Mouse (Mus musculus) CD8-positive naive resting alpha-beta T cell, adult 2 months (primary cell): ENCODE data around the gene 4930568D16Rik.
A peak's percentile ranks its signal among the peaks of the same experiment; 100 is the strongest.

ENCODE experiments used
- DNase-seq, 2 experiments: peaks; one replicate each; pipeline ENCODE4 v3.0.0; 2022; ENCODE audit warnings: low read depth in 2 of 2, low spot score in 2 of 2

4930568D16Rik gene

DNA sequence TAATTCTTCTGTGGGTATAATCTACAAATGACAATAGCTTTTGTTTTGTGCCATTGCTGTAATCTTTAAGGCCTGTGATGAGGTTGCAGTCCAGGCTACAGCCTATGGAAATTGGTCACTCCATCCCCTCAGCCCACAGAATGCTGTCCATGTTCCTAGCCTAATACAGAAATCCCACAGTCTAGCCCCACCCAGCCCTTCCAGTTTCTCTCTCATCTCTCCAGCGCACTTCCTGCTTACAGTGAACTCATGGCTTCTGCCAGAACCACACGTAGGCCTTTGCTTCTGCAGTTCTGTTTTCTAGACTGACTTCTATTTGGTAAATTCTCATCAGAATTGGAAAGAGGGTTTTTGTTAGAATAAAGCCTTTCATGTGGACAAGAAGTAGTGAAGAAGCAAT, 21.5 kb downstream of the 4930568D16Rik start:
- no peak for DNase-seq

DNA sequence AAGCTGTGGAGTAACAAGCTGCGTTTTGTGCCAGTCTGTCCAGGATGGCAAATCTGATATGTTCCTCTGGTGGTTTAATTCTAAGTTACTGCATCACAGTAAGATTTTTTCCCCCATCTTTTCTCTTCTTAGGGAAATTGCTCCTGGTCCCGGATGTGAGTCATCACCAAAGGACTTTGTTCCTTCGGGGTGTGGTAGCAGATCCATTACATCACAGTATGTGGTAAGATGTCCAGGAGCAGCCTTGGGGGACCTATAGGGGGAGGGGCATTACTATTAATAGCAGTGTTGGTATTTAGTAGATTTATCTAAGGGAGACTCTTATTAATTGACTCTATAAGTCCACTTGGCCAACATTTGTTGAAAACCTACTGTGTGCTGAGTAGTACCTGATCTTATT, 24.9 kb downstream of the 4930568D16Rik start:
- no peak for DNase-seq

DNA sequence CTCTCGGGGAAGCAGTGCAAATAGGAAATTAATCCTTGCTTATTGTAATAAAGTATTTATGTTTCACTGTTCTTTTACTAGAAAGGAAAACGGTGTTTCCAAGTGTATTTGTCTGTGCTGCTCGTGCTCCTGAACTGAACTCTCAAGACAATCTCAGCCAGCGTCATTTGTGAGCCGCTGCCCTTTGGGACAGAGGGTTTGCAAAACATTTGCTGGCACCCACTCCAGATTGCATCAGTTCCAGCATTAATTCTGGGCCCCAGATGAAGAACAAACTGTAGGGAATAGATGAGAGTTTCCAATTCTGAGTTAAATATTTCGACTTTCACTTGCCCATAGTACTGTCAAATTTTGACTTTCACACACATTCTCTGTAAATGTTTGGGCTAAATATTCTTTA, 28.8 kb downstream of the 4930568D16Rik start:
- no peak for DNase-seq

DNA sequence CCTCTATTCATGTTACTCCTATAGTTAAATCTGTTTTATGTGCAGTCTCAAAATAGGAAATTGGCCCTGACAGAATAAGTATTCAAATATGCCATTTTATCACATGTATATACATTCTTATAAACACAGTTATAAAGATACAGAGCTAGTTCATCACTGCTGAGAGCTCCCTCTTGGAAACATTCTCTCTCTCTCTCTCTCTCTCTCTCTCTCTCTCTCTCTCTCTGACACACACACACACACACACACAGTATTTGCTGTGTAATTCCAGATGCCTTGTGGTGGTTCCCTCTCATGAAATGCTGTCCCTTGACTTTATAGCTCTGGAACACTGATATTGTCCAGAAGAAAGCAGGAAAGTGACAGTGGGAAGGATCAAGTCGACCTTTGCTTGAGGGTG, 29.5 kb downstream of the 4930568D16Rik start:
- no peak for DNase-seq

DNA sequence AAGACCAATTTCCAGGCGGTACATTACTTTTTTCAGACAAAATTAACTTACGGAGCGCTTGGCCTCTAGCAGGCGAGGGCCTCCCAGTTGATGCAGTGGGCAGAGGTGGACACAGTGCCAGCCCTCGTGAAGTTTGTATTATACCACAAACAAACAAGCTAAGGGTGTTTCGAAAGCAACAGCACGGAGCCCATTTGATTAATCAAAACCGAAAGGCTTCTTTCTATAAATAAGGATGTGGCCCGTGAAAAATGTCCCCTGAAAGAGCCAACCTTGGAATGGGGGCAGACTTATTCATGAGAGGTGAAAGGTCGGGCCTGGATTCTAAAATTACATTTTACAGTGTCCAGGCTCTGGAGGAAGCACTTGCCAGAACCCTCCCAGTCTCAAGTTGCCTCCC, 30.1 kb downstream of the 4930568D16Rik start:
- DNase-seq: no peak

DNA sequence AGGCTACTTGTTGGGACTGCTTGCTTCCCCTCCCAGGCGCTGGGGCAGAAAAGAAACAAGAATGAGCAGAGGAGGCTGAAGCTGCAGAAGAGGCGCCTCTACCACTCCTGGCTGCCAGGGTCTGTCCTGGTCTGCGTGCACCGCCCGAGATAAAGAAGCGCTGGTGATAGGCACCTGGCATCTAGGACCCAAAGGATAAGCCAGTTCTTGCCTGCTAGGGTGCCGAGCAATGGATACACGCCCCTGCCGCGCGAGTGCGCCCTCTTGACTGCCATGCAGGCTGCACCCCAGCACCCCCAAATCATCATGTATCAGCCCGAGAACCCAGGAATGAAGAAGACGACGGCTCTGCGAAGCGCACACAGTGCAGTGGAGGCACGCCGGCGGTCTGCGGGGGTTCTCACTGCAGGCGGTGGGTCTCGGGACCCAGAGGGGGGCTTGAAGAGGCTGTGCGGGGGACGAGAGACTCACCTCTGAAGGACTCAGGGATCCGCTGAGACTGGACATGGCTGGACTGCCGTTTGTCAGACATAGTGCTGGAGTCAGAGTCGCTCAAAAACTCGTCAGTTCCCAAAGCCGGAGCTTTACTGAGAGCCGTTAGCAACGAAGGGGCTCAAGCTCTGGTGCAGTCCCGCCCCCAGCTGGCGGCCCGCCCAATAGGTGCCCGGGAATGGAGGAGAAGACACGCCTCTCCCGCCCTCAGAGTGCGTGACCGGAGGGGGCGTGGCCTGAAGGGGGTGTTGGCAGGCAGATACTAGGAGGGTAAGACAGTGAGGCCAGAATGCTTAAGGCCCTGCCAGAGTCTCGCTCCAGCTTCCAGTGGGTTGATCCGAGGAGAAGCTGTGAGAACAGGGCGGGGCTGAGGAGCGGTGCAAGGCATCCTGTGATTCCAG, 30.9 kb downstream of the 4930568D16Rik start, which contains the start of gene Stom:
TSS of gene Stom (minus strand) at position 589 of the 893 bp plus-strand sequence.
- DNase-seq: peak; percentile 91 to 97

DNA sequence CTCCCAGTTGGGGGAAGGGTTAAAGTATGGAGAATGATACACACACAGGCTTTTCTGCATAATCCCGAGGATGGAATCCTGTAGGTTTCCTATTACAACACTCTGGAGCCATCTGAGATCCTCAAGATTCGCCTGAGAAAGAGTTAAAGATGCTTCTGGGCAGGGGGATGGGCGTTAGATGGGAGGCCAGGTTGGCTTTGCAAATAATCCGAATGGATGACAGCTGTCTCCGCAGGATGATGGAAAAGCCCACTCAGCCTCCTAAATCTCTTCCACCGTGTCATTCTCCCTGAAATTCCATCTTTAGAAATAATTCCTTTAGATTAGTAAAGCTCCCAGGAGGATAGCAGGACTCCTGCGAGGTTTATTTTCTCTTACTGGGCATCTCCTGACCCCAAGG, 31.9 kb downstream of the 4930568D16Rik start:
- DNase-seq: no peak

DNA sequence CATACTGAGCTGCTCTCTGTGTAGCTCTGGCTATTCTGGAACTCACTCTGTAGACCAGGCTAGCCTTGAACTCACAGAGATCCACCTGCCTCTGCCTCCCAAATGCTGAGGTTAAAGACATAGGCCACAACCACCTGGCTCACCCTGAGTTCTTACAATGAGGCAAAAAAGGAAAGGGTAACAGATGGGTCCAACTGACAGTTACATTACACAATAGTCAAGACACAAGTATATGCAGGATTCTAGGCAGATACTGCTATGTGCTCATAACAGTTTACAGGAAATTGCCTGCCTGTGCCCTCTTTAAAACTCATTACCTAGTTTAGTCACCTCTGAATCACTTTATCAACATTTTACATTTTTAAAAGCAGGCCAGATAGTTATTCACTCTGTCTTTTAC, 33.9 kb downstream of the 4930568D16Rik start:
- DNase-seq: no peak

DNA sequence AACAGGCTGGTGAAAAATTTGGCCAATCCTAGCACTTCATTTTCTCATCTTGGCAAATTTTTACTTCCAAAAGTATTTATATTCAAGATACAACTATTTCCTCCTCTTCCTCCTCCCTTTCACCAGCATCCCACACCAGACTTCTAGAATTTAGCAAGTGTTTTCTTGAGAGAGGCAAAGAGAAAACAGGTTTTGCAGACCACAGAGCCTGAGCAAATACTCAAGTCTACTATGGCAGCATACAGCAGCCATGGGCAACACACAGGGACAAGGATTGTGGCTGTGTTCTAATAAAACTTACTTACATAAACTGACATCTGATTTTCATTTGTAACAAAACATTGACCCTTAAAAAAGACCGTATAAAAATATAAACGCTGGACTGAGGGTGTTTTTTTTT, 36.3 kb downstream of the 4930568D16Rik start:
- DNase-seq: no peak

DNA sequence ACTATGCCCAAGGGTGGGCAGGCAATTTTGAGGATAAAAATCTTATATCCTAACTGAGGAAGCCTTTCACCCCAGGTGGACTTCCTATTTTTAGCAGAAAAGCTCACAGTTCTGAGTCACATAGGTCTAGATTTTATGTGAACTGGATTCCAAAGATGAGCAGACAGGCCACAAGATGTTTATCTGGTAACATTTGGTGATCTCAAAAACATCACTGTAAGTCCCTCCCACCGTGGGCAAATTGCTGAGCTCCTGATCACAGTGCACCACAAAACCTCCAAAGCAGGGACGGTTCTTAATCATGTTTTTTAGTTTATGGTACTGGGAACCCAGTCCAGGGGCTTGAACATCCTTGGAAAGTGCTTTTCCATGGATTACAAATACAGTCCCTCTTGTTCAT, 38.5 kb downstream of the 4930568D16Rik start:
- no peak for DNase-seq

DNA sequence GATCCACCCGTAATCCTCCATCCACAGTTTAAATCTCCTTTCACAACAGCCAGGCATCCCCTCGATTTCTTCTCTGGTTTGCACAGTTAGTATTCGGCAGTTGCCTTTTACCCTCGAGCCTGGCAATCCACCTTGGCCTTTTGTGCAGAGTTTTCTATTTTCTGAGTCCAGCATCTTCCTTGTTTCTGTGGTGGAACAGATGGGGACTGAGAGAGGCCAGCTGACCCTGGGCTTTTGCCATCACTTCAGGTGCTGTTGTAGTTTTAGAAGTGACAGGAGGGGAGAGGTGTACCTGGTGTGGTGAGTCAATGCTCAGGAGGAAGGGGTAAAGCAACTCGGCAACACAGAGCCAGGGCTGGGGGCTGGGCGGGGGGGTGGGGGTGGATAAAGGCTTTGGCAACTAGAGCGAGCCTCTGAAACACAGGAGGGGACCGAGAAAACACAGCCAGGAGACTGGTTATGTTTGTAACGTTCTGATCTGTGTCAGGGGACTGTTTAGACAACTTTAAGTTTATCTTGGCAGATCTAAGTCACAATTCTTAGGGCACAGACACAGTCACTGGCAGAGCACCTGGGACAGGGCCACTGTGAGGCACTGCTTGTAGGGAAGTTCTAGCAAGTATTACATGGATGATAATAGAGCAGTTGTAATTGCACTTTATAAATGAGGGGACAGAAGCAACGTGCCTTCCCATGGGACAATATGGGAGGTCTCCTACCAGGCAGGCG, 39.3 kb downstream of the 4930568D16Rik start:
- DNase-seq: no peak

DNA sequence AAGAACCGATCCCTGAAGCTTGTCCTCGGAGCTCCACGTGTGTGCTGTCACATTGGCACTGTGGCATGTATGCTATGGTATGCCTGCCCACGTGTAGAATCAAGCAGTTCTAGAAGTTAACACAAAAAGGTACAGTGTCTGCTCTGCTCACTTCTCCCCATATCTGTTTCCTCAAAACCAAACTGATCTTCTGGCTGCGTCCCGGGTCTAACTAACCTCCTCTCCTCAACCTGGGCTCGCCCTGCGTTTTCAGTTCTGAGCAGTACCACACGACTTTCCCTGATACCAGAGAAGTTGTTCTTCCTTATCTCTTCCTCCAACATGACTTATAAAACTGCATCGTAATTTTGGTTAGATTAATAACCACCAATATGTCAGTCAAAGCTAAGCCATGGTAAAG, 39.9 kb downstream of the 4930568D16Rik start:
- no peak for DNase-seq

DNA sequence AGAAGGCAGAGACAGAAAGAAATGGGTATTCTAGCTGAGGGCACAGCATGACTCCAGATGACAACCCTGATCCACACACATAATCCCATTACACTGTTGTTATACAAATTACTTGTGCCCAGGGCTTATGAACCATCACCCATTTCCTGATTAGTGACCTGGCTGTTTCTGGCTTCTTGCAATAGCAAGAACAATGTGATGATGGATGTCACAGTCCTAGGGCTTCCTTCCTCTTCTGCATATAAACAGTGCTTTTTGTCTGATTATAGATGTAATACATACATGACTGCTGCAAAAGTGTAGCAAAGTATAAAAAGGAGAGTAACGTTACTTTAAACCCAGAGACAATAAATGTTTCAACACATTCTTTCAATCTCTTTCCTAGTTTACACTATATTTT, 40.6 kb downstream of the 4930568D16Rik start:
- no peak for DNase-seq

DNA sequence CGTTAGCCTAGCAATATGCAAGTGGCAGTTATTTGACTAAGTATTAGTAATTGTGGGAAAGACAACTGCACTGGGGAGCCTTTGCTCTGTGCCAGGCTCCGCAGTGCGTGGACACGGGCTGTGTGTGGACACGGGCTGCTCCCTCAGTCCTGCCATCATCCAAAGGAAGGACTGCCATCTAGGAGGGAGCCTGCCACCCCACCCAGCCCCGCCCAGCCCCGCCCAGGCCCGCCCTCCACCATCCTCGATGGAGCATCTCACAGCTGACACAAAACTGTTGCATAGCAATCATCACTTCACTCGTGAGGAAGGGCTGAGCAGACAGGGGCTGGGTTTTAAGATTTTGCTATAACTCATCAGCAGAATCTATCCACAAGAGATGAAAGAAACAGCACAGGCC, 41.6 kb downstream of the 4930568D16Rik start:
- DNase-seq: no peak

DNA sequence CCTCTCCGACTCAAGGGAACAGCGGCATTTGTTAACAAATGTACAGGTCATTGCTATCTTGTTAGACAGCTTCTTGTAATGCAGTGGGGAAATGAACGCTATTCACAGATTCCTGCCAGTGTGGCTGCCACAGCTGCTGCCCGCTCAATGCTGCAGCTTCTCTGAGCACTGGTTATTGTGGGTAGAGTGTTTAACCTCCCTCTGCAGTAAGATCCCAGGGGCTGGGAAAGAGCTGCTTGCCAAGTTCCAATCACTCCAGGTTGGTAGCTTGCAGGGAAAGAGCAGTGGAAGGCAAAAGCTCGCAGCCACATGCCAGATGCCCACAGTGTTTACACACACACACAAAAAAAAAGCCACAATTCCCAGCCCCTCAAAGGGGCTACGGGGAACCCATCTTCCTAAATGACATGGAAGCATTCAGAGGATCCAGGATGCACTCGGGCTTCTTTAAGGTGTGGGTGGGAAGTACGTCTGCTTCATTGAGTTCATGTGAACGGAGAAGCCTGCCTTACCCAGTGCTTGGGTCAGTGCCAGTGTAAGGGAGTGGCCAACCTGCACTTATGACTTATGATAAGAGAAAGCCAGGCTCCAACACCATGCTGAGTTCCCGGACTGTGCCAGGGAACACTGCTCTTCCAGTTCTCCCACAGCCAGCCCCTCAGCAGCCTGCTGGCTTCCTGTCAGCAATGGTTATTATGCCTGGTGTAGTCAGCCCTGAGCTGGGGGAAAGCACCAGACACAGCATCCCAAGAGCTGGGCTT, 44.9 kb downstream of the 4930568D16Rik start:
- no peak for DNase-seq

DNA sequence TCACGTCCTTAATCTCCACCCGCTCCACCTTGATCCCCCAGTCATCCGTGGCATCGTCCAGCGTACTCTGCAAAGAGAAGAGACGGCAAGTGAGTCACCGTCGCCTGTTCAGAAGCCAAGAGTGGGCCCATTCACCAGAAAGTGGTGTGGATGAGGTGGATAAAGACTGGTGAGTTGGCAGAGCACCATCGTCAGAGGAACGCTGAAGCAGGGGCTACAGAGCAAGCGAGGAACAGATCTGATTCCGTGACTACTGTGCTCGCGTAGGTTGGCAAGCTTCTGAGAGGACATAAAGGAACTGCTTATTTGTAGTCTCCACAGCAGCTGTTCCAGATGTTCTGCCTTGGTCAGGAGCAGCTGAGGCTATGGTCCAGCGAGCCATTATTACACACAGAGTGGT, 47.1 kb downstream of the 4930568D16Rik start:
- no peak for DNase-seq

DNA sequence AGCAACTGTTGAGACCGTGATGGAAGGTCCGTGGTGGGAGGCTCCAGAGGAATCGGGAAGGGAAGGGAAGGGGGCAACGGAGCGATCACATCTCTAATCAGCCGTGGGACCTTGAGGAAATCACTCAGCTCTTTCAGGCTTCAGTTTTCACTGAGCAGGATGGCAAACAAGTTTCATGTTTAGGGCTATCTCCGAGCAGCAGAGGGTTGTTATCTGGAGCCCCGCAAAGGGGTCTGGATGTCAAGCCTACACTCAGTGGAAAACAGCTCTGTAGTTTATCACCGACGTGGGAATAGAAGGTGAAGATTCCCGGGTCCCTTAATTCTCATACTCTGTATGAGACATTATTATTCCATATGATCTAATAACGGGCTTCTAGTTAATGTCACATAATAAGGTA, 49.1 kb downstream of the 4930568D16Rik start:
- DNase-seq: no peak

DNA sequence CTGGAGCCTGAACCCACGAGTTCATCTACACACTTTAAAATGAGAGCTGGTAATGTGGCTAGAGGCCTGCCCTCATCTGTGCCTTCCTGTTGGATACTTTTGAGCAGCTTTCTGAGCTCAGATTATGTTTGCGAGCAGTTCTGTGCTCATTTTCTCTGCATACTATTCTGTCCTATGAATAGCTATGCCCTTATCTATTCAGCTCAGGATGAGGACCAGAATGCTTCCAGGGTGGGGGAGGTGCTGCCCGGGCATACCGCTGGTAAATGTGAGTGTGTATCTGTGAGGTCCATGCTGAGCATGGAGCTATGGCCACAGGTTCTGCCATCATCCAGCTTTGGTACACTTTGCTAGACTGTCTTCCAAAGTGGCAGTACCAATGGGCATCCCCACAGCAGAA, 49.9 kb downstream of the 4930568D16Rik start:
- DNase-seq: no peak

DNA sequence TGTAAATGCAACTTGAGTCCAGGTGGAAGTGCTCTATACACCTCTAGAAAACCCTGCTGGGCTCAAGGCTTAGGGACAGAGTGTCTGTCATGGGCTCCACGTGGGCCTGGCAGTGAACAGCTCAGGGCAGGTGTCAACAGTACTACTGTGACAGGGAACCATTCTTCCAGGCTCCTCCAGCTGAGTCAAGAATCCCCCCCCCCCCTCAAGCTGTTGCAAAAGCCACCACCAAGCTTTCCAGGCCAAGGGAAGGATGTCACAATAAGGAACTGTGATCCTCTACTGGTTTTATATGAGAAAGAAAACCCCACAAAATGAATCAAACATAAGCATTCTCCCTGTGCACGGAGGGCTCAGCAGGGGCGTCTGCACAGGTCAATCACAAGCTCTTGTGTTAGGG, 53.2 kb downstream of the 4930568D16Rik start:
- DNase-seq: no peak

DNA sequence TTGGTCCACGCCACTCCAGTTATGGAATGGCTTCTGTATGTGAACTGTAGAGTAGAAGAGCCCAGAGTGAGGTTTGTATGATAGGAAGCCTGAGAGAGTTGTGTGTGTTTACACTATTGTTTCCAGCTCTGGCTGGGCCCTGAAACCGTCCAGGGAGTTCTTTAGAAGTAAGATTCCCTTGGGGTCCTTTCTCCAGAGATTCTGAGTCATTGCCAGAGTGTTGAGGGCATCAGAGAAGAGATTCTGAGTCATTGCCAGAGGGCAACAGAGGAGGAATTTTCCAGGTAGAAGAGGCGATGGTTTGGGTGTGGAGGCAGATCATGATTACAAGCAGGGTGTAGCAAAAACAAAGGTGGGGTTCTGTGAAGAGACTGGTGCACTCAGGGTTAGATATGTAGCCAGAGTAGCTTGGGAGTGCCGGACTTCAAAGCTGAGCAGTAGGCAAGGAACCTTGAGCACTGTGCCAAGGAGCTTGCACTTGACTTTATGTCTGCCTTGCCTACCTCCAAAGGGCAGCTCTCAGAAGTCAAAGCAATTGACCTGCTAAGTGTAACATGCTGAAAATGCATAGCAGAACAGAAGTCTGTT, 57.5 kb downstream of the 4930568D16Rik start:
- no peak for DNase-seq

DNA sequence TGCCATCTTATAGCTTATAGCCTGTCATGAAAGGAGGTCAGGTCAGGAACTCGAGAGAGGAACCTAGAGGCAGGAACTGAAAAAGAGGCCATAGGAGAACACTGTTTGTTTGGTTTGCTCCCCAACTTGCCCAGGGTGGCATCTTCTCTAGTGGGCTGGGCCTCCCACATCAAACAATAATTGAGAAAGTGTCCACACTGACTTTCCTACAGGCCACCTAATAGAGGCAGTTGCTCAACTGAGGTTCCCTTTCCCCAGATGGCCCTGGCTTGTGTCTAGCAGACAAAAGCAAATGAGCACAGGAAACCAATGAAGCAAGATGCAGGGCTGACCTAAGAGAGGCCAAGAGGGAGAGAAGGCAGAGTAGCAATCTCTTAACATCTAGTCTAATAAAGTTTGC, 59.4 kb downstream of the 4930568D16Rik start:
- DNase-seq: no peak
